Mouse (Mus musculus) c-Kit-negative CD71-positive TER-119-positive erythroid progenitor cells, embryonic 14.5 days (primary cell): ENCODE measurements at regions not wholly inside any gene's neighbourhood (a gene's known extent, or its start where the extent isn't known, plus 50 kb on each side); places are given as distances from the start of the nearest gene placed in this dataset.

Experiments
- DNase-seq: peaks from one replicate; pipeline ENCODE4 v3.0.0-alpha.2; 2013; ENCODE audit warnings: low read depth, low spot score

- DNase-seq: peak; percentile 36
Measured at GRCm38 (mm10) chrX:142540264-142540663, 140.9 kb upstream of the Tmem164 start.

- DNase-seq: no peak
Measured at GRCm38 (mm10) chrX:142552196-142552595, 129.0 kb upstream of the Tmem164 start.

DNA sequence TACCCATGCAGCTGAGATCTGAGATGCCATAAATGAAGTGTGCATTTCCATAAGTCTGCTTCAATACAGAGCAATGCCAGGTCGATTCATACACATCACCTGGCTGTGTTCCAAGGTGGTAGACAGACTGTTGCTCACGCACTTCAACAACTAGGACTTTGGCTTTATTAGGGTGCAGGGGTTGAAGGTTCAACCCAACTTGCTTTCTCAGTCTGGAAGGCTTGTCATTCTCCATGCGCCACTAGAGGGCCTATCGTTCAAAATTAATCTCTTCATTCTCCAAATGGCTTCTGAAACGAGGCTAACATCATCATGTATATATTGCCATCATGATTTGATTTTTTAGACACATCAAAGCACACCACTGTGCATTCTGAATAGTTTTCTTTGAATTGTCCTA is 127.0 kb upstream of the Tmem164 start:
- DNase-seq: no peak

DNA sequence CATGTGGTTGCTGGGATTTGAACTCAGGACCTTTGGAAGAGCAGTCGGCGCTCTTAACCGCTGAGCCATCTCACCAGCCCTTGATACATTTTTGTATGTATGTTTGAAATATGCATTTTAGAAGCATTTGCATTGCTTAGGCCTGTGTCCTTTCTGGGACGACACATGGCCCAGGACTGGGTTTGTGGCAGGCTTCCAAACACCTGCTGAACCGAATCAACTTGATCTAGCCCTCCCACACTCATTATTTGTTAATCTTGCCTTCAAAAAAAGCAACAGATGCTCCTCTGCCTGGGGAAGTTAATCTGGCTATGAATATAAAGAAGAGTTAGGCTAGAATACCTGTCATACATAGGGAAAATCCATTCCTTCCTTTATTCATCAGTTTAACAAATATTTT is 123.7 kb upstream of the Tmem164 start:
- DNase-seq: no peak

GRCm38 (mm10) chrX:142560209-142560912 is 120.8 kb upstream of the Tmem164 start:
- no peak for DNase-seq

- DNase-seq: no peak
Measured at GRCm38 (mm10) chrX:142561788-142562187, 119.4 kb upstream of the Tmem164 start.

- DNase-seq: no peak
Measured at GRCm38 (mm10) chrX:142564186-142564585, 117.0 kb upstream of the Tmem164 start.

GRCm38 (mm10) chrX:142571772-142572171 is 109.4 kb upstream of the Tmem164 start:
- DNase-seq: no peak

GRCm38 (mm10) chrX:142574022-142574421 is 107.2 kb upstream of the Tmem164 start:
- no peak for DNase-seq

GRCm38 (mm10) chrX:142574945-142575710 is 106.1 kb upstream of the Tmem164 start:
- no peak for DNase-seq

- no peak for DNase-seq
Measured at GRCm38 (mm10) chrX:142576127-142576526, 105.1 kb upstream of the Tmem164 start.

- no peak for DNase-seq
Measured at GRCm38 (mm10) chrX:142577449-142578081, 103.6 kb upstream of the Tmem164 start.

- no peak for DNase-seq
Measured at GRCm38 (mm10) chrX:142585281-142585680, 95.9 kb upstream of the Tmem164 start.

GRCm38 (mm10) chrX:142599377-142599776 is 81.8 kb upstream of the Tmem164 start:
- DNase-seq: no peak

DNA sequence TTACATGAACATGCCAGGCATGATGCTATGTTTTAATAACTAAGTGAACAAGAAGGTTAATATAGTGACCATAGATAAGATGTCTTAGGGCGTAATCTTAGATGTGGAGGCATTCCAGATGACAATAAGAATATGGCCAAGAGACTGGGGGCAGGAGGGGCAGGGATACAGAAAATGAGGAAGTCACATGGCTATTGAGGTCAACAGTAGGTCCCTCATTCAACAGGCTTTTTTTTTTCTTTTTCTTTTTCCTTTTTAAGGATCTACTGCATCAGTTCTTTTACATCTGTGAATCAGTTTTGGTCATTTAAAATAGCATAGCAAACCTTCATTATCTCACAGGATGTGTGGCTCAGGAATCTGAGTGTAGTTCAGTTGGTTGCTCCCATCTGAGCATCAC is 80.4 kb upstream of the Tmem164 start:
- no peak for DNase-seq

- DNase-seq: no peak
Measured at GRCm38 (mm10) chrX:142605088-142605487, 76.1 kb upstream of the Tmem164 start.

- no peak for DNase-seq
Measured at GRCm38 (mm10) chrX:142606595-142607205, 74.5 kb upstream of the Tmem164 start.

DNA sequence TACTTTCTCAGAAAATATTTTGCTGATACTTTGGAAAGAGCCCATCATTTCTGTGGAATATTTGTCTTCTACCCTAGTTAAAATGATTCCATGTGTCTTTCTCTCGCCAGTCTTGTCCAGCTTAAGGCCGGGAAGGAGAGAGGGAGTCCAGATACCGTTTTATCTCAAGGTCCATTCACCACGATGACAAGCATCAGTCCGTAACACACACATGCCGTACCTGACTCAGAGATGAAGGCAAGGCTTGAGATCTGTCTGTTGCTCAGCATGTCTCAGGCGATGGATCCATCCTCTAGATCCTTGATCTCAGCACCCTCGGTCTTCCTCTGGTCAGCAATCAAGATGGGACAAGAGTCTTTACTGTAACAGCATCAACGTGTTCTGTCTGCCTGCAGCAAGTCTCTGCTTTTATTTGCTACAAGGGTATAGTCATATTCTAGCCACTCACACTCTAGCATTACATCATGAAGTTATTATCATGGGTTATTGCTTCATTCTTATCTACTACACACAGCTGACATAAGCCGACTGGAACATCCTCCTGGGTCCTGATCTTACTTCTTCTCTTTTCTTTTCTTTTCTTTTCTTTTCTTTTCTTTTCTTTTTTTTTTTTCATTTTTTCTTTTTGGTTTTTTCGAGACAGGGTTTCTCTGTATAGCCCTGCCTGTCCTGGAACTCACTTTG is 64.9 kb upstream of the Tmem164 start:
- DNase-seq: no peak

GRCm38 (mm10) chrX:142618389-142618788 is 62.8 kb upstream of the Tmem164 start:
- no peak for DNase-seq

GRCm38 (mm10) chrX:142623359-142623758 is 57.8 kb upstream of the Tmem164 start:
- no peak for DNase-seq

- DNase-seq: no peak
Measured at GRCm38 (mm10) chrX:142623882-142624281, 57.3 kb upstream of the Tmem164 start.
